Mouse (Mus musculus): ENCODE results near the gene Vps41.

Vps41 gene

DNA sequence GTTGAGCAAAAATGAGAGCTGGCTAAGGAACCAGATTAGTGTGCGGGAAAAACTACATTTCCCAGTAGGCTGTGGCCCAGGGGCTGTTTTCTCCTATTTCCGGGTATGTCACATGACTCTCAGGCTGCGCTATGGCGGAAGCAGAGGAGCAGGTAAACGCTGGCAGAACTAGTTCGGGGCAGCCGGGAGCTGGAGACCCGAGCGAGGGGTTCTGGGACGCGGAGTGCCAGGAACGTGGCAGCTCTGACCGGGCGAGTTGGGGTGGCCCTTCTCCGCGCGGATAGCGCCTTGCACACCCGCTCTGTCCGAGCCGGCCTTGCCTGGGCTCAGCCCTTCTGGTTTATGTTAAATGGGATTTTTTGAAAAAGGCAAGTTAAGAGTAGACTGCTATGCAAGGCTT is at the start of gene Vps41:
TSS of gene Vps41 (plus strand) at position 102 of the 400 bp plus-strand sequence.
- DNase-seq (ENCODE audit: low spot score), result peak; percentile 54

DNA sequence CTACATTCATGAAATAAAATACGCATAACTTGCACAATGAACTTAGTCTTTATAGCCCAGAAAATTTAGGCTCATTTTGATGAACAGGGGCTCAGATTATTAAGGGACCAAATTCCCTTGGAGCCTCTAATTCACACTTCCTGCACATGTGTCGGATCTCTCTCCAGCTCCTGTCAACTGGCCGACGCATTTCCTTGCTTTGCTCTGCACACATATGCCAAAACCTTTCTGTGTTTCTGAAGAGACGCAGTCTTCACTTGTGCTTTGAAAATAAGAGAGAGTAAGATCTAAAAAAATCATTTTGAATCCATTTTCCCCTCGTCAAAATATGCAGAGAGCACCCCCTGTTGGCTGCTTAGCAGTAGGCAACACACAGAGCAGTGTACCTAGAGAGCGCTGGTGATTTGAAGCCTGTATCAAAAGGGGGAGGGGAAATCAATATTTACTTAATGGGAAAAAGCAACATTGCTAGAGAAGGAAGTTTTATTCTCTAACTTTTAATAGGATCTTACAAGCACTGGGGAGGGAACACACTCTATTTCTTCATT is 18.5 kb upstream of the Vps41 start:
- no peak for DNase-seq (ENCODE audit: low spot score)

DNA sequence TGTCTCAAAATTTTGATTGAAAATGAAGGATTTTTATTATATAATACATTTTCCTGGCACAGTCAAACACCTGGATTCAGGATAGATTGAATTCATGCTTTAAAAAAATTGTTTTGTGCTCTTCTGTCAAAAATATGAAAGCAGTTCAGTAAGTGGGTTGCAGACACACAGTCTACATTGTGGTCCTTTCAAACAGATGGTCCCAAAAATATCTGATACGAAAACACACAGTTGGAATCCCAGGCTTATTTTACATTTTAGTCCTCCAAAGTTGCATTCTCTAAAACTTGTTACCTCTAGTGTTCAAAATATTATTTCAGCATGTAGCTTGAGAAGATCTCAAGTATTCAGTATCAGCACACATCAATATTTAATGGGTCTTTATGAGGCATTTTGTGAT is 5.4 kb upstream of the Vps41 start:
- no peak for DNase-seq (ENCODE audit: low spot score)

DNA sequence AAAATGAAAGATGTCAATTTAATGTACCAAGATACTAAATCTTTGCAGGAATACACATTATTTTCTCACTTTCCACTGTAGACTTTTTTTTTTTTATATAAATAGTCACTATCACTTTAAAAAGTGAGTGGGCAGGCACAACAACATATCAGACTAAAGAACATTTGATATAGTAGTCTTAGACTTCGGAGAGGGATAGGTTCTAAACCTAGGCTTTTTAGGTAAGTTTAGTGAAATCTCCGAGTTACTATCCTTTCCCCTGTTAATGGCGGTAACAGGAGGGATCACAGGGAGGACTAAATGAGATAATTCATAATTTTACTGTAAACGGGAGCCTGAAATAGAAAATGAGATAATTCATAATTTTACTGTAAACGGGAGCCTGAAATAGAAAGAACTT is 379 bp upstream of the Vps41 start:
- no peak for DNase-seq (ENCODE audit: low spot score)

DNA sequence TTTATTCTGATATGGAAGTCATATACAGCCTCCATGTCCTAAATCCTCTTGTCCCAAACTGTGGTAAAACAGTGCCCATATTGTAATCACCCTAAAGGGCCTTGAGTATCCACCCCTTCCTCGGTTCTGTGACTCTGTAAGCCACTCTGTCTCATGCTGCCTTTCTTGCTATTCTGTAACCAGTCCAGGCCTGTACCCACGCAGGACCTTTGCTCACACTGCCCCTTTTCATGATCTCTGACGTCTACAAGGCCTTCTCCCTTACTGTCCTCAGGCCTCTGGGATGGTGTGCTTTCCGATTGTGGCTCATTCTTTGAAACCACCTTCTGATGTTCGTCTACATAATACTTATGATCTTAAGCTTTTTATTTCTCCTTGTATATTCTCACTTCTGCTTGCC is 1.4 kb downstream of the Vps41 start:
- no peak for DNase-seq (ENCODE audit: low spot score)

DNA sequence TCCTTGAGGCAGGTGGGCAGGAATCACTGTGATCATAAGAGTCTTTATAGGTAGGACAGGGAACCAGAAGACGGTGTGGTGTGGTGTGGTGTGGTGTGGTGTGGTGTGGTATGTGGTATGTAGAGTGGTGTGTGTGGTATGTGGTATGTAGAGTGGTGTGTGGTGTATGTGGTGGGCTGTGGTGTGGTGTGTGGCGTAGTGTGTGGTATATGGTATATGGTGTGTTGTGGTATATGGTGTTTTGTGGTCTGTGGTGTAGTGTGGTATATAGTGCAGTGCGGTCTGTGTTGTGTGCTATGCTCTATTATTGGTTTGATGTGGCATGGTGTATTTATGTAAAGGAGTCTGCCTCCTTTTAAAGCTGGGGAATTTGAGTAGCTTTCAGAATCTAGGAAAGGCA is 13.6 kb downstream of the Vps41 start:
- DNase-seq (ENCODE audit: low spot score), result no peak

DNA sequence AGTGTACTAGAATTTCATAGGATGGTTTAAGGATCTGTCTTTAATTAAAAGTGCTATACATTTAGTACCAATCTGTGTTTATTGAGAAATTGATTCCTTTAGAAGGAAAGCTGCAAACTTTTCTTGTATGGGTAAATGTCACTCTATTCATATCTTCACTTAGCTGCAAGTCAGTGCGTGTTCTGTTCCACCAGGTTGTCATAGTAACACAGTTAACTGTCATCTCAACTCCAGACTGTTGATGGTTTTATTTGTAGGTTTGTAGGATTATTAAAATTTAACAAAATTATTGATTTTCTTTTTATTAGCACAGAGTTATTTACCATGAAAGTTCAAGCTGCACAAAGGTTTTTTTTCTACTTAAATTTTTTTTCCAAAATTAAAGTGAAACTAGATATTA is 19.5 kb downstream of the Vps41 start:
- DNase-seq (ENCODE audit: low spot score), result no peak

DNA sequence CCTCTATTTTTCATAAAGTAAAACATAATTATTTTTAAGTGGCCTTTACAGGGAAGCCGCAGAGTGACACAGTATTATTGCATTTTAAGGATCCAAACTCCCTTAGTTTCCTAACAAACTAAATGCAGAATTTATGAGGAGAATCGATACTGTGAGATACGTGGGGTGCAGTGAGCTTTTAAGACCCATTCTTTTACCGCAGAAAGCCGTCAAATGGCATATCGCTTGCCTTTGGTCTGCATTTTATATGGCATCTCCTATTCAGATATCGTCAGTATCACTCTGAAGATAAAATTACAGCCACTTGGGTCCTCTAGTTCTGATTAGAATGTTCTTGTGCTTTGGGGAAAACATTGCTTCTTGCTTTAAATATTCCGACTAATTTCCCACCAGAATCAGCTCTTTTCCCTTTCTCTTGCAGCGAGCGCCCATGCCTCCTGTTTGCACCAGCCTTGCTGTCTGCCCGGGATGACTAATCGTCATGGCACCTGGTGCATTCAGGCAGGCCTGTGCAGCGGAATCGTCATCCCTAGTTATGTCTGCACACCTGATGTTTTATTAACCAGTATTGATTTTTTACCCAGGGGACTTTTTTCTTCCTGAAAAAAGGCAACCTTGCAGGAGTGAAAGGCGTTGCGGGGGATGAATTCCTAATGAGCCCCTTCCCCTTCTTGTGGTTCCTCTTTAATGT is 26.6 kb downstream of the Vps41 start:
- DNase-seq (ENCODE audit: low spot score), result no peak

DNA sequence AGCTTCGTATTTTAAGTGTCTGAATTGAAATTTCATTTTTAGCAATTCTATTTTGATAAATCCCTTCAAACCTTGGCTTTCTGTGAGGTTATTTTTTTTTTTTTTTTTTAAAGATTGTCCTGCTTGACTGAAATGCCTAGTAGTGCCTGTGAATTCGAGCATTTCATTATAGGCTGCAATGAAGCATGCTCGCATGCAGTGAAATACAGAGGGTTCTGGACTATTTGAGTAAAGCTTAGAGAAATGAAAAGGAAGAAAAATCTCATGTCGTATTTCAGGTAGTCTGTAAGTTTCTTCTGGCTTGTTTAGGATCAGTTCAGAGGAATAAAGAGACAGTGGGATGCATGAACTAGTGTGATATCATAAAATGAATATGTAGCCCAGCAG is 27.2 kb downstream of the Vps41 start:
- DNase-seq (ENCODE audit: low spot score), result no peak

DNA sequence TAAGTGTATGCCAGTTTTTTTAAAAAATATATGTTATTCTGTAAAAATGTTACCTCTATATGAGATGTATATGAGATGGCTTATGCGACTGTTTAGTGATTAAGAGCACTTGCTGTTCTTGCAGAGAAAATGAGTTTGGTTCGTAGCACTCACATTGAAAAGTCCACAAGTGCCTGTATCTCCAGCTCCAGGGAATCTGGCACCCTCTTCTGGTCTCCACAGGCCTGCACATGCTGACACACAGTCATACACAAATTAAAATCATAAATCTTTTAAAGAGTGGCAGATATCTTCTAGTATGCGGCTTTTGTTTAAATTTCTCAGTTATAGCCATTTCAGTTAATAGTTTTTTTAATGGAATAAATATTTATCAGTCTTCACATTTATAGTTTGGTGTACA is 40.9 kb downstream of the Vps41 start:
- DNase-seq (ENCODE audit: low spot score), result no peak

DNA sequence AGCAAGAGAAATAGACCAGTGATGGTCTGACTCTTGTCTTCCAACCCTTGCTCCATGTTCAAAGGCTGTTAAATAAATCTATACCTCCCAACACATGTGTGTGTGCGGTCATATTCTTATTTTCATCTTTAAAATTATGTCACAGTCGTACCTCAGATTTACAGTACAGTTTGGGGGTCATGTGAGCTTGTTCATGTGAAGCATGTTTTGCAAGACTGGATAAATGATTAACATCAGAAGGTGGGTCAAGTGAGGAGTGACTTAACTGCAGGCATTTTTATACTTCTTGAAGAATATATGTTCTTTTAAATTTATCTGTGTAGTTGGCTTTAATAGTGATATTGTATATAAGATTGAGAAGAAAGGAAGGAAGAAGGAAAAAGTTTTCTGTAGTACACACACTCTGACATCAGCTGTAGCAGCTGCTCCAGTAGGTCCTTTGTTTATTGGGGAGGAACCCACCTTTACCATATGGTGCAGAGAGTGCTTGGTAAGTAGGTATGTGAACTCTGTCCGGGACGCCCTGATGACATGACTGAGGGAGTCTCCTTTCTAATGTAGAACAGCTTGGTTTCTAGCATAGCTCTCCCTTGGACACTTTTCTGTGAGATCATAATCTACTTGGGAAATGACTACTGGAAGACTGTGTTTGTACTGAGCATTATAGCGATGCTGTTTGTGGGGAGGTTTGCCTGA is 42.4 kb downstream of the Vps41 start:
- DNase-seq (ENCODE audit: low spot score), result no peak

DNA sequence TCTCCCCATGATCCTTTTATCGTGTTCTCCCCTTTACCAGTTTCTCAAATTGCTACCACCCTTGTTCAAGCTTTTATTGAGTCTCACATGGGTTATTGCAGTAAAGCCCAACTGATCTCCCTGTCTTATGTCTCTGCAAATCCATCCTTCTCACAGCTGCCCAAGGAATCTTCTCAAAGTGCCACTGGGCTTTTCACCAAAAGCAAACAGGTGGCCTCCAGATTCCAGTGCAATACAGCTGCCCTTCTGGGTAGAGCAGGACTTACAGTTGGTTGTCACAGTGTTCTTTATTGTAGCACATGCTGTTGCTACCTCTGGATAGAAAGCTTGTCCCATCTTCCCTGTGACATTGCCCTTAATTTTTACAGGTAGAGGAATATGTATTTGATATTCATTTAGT is 44.4 kb downstream of the Vps41 start:
- DNase-seq (ENCODE audit: low spot score), result no peak

DNA sequence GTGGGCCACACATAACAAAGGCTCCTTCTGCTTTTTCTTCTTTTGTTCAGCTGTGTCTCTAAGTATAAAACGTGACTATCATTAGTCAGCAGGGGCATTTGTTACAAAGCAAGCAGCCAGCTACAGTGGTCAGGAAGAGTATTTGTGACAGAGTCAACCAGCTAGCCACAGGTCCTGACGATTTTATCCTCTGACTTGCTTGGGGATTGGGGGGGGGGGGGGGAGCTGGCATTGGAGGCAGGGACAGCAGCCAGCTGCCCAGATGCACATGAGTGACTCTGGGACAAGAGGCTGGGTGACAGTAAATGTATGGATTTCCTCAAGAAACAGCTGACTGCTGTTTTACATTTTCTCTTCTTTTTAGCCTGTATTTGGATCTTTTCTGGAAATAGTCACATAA is 50.8 kb downstream of the Vps41 start:
- DNase-seq (ENCODE audit: low spot score), result no peak

DNA sequence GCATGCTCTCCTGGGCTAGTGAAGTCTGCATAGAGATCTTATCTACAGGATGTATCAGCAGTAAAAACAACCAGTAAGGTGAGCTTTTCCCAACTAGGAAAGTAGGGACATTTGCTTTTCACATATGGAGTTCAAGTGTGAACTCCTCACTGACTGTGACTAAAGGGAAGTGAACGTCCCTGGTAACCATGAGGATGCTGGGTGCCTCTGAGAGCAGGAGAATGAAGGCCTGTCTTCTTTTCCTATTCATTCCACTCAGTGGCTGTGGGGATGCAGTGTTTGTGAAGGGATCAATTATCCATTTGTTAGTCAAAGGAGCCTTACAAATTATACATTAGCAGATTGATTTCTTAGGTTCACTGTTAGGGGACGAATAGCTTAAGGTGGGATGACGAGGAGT is 51.4 kb downstream of the Vps41 start:
- no peak for DNase-seq (ENCODE audit: low spot score)

DNA sequence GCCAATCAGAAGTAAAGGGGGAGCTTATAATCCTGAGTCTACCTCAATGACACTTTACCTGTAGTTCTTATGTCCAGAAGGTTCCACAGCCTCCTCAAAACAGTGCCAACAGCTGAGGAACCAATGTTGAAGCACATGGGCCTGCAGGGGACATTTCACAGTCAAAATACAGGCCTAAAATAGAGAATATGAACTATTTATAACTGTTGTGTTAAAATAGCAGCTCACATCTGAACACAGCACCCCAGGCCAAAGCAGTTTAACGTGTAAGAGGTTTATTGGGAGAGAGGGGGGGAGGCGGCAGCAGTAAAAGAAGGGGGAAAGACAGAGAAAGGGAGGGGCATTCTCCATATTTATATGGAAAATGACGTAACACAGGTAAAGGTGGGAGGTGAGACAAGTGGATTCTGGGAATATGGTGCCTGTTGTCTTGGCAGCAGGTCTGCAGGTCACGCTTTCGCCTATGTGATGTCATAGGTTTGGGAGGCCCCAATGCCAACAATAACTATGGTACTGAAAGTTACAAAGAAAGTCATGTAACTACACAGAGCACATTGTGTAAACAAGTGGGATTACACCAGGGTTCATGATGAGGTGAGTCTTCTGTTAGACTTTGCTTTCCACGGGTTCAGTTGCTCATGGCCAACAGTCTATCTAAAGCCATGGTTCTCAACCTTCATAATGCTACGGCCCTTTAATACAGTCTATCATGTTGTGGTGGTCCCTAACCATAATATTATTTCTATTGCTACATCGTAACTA is 56.5 kb downstream of the Vps41 start:
- DNase-seq (ENCODE audit: low spot score), result no peak

DNA sequence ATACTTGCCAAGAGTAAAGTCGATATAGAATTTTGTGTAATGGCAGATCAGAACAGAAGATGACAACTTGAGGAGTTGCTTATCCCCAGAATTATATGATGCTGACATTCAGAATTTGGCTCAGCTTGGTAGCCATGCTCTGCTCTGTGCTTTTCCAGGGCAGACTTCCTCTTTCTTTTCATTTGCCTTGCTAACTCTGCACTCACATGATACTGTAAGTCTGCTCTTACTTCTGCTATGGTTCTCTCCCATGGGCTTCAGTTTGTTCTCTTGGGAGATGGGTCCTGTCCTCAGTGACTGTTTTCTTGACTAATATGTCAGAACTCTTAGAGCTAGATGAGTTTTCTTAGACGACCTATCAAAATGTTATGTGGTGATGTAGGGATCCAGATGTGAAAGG is 64.2 kb downstream of the Vps41 start:
- no peak for DNase-seq (ENCODE audit: low spot score)

DNA sequence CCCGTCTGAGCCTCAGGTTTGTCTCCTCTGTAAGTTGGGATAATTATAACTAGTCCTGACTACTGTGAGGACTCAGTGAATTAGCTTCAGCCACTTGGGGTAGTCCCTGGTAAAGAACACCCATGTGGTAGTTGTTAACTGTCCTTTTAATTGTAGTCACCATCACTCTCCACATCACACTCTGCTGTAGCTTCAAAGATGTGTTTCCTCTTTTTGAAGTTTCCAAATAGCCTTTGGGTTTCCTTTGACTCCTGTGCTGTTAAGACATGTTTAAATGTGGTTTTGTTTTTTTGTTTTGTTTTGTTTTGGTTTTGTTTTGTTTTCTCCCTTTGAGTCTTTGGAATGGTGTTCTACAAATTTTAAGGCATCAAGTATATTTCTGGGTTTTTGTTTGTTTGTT is 68.6 kb downstream of the Vps41 start:
- DNase-seq (ENCODE audit: low spot score), result no peak

DNA sequence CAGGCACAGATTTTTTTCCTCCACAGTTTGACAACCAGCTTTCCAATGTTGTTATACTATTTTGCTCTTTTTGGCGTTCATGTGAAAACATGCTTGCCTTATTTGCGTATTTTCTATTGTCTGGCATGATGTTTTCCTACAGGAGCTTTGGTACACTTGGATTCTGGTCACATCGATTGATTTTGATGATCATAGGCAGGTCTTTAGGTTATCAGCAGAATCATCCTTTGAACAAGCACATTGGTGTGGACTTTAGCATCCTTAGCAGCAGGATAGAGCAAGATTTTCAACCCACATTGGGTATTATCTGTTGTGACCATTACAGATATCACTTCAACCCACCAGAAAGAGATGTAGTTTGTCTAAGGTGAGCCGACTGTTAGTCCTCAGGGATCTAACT is 71.0 kb downstream of the Vps41 start:
- DNase-seq (ENCODE audit: low spot score), result no peak

DNA sequence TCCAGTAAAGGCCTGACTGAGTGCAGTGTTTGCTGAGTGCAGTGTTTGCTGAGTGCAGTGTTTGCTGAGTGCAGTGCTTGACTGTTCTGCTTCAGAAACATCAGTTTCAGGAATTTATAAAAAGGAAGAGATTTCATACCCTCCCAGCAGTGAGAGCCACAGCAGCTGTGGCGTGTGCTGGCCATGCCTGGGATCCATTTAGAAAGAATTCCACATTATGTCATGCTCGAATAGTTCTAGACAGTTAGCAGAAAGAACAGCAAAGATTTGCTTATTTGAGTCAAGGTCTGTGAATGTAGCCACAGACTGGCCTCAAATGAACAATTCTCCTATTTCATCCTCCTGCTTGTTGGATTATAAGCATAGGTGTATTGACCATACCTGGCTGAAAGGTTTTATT is 71.6 kb downstream of the Vps41 start:
- no peak for DNase-seq (ENCODE audit: low spot score)

DNA sequence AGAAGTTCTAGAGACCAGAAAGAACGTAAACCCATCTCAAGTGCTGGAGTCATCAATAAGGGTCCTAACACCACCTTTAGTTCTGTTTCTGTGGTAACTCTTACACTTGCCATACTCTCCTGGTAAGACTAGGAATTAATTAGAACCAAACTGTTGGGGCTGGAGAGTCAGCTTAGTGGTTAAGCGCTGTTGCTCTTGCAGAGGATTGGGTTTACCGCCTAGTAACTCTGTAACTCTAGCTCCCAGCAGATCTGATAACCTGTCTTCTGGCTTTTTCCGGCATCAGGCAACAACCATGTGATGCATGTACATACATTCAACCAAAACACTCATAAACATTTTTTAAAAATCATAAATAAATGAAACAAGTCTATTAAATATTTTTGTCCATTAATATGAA is 72.6 kb downstream of the Vps41 start:
- DNase-seq (ENCODE audit: low spot score), result no peak

DNA sequence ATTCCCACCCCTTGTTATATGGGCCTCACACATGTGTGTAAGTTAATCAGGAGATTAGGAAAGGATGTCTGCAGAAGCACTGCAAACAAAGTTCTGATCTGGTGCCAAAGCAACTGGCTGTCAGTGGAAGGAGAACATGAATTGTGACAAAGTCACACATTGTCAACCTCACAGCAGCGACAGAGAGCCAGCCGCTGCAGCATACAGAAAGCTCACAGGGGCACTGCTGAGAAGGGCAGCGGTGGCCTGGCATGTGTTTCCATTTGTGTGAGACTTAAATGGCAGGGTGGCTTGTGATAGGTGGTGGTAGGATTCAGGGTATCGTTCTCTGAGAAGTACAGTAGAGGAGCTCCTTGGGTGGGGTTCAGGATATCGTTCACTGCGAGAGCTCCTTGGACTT is 73.0 kb downstream of the Vps41 start:
- DNase-seq (ENCODE audit: low spot score), result no peak

DNA sequence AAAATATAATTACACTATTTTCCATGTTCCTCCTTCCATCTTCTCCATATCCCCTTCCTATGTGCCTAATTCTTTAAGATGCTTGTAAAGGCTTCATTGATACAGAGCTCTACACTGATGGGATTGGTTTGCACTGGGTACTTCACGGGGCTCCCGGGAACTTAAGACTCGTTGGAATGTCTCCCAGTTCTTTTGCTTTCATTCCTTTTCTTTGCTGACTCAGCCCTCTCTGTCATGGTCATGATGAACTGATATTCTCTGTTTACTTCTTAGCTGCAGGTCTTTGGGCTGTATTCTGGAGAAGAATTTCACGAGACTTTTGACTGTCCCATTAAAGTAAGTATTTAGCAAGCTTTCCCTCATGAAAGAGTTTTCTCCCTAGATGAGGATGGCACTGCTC is 74.2 kb downstream of the Vps41 start:
- no peak for DNase-seq (ENCODE audit: low spot score)

DNA sequence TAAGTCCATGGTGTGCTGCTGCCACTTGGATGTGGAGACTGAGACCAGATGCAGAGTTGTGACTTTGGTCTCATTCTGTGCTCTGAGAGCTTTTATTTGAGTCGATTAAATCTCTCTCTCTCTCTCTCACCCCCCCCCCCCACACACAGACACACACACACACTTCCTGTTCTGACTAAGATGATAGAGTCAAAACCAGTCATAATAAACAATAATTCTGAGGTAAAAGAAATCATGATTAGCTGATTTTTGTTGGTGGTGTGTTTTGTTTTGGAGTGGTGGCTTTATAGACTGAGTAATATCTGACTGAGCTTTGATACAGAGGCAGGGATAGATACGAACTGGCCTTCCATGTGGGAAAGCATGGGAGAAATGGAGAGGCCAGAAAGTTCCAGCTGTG is 74.6 kb downstream of the Vps41 start:
- no peak for DNase-seq (ENCODE audit: low spot score)
